Mouse (Mus musculus): ENCODE measurements around the gene Mylk. TPM values are rescaled to one million over a fixed set of nuclear protein-coding genes. Genes with fewer than 3 reads are reported as not detected.
A peak's percentile ranks its signal among the peaks of the same experiment; 100 is the strongest.

Mylk gene
- polyA plus RNA-seq, 1 experiment from 2014 or later = 98.0 TPM

DNA sequence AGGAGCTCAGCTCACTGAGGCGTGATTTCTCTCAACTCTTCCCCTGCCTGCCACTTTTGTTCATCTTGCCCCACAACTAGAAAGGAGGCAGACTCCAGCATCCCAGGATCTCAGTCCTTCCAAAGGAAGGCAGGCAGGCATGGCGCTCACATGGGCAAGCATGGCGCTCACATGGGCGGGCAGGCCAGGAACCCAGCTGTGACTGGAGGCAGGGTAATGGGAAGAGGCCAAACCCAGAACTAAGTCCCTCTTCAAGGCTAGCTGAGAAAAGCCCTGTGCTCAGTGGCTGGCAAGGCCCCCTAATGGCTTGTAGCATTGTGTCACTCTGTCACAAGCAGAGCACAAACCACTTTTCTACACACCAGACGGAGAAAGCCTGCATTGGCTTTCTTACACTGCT, 223.2 kb downstream of the Mylk start:
- ChIA-PET CTCF (interaction anchor here (0.8 to 2.9 kb wide), 12 partner anchors 8 to 301 kb away, joined by 3 to 19 read pairs (median 6); no protein-coding TSS in a partner anchor), POLR2A (no interaction called here)
- no peak for DNase-seq (ENCODE audit: low read depth, low spot score)
- H3K27me3 ChIP-seq = no peaks in the 10 kb centered on the region
- no peak for ATAC-seq
- in situ Hi-C loops (cut with MboI; ENCODE audit: low pct_unique_long_range_greater_than_20kb) = loop anchor here (5.0 kb wide), 2 partner anchors 61 to 301 kb away; no protein-coding TSS in a partner anchor
- TF ChIP-seq CTCF (IDR thresholded peaks at IDR 0.05) = peak; percentile 42

DNA sequence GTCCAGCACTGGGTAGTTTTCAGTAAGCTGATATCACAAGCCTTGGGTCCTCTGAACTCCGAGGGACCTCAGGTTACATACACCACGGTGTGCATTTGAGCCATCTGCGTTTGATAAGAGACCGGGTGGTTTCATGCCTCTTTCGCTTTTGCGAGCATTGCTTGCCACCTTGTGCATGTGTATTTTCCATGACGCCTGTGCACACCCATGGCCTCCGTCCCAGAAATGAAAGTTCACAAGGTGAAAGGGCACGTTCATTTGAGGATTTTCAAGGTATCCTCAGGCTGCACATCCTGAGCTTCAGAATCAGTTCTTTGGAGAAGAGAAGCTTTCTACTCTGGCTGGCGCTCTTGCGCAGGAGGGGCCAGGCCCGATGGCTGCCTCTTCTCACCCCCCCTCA, 227.5 kb downstream of the Mylk start:
- in situ Hi-C loops (cut with MboI; ENCODE audit: low pct_unique_long_range_greater_than_20kb) = no loop called here
- DNase-seq (ENCODE audit: low read depth, low spot score) = no peak
- ChIA-PET POLR2A (interaction anchor here (0.7 kb wide), 1 partner anchor 28 kb away, joined by 3 read pairs; no protein-coding TSS in a partner anchor), CTCF (no interaction called here)
- TF ChIP-seq CTCF (IDR thresholded peaks at IDR 0.05) = no peak
- ATAC-seq = no peak
- H3K27me3 ChIP-seq = no peaks in the 10 kb centered on the region

DNA sequence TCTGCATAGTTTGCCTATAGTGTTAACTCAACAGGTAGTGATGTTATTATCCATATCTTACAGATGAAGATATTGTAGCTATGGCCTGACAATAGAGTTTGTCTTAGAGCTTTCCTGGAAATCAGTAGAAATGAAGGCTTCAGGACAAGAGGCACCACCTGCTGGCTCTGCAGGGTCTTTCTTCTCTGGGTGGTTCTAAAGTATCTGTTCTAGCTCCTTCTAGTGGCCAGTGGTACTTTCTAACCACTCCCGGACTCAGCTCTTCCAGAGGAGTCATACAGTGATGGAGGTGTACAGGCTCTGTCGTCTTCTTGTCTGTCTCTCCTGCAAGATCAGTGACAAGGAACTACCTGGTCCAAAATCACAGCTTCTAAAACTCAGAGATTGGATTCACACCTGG, 230.5 kb downstream of the Mylk start:
- CTCF ChIA-PET = interaction anchor here (1.0 to 3.2 kb wide), 11 partner anchors 9 to 308 kb away, joined by 3 to 16 read pairs (median 4); no protein-coding TSS in a partner anchor
- ATAC-seq = no peak
- peak; percentile 73 for TF ChIP-seq CTCF (IDR thresholded peaks at IDR 0.05)
- in situ Hi-C loops (cut with MboI; ENCODE audit: low pct_unique_long_range_greater_than_20kb) = no loop called here
- no peaks in the 10 kb centered on the region for H3K27me3 ChIP-seq
- POLR2A ChIA-PET = interaction anchor here (0.6 kb wide), 1 partner anchor 32 kb away, joined by 3 read pairs; no protein-coding TSS in a partner anchor
- no peak for DNase-seq (ENCODE audit: low read depth, low spot score)

DNA sequence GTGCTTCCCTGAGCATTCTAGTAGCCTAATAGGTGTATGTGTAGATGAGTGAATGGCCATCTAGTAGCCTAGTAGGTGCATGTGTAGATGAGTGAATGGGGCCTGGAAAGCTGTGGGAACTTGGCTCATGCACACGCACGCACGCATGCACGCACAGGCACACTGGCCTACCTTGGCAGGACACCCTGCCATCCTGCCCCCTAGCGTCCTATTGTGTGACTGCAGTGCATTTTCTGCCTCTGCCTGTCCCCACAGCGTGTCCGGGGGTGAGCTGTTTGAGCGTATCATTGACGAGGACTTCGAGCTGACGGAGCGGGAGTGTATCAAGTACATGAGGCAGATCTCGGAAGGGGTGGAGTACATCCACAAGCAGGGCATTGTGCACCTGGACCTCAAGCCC, 231.6 kb downstream of the Mylk start:
- ATAC-seq = no peak
- H3K27me3 ChIP-seq = no peaks in the 10 kb centered on the region
- ChIA-PET CTCF (interaction anchor here (0.8 to 3.2 kb wide), 11 partner anchors 10 to 105 kb away, joined by 3 to 16 read pairs (median 4); no protein-coding TSS in a partner anchor), POLR2A (no interaction called here)
- in situ Hi-C loops (cut with MboI; ENCODE audit: low pct_unique_long_range_greater_than_20kb) = no loop called here
- DNase-seq (ENCODE audit: low read depth, low spot score) = no peak
- peak; percentile 64 for TF ChIP-seq CTCF (IDR thresholded peaks at IDR 0.05)

DNA sequence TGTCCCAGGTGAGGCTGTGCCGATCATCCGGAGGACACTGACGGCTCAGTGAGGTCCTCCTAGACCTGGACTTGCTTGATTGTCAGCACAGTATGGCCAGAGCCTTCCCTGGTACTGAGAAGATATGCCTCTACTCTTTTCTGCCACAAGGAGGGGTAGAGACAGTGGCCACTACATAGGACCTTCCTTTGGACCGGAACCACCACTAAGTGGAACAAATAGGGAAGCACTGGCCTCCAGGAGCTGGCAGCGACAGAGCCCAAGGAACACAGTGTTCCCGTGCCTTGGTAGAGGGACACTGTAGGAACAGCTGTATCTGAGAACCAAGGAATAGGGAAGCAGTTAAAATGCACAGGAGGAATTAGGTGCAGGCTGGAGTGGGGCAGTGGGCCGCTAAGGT, 233.0 kb downstream of the Mylk start:
- in situ Hi-C loops (cut with MboI; ENCODE audit: low pct_unique_long_range_greater_than_20kb) = no loop called here

DNA sequence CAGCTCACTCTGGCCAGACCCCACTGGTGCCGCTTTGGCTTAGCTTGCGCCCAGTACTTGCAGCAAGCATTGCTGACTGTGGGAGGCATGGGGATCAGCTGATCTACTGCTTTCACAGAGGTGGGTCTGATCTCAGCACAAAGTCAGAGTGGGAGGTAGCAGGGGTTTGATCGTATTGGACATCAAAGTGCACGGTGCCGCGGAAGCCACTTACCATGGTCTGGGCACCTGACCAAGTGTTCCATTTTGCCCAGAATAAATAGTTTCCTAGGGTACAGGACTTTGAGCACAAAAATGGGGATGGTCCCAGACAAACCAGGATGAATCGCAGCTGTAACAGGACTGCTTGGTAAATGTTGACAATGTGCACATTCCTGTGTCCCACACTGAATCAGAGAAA, 236.0 kb downstream of the Mylk start:
- DNase-seq (ENCODE audit: low read depth, low spot score) = no peak
- ChIA-PET POLR2A (no interaction called here), CTCF (interaction anchor here (1.0 kb wide), 1 partner anchor 13 kb away, joined by 3 read pairs; no protein-coding TSS in a partner anchor)
- no peak for TF ChIP-seq CTCF (IDR thresholded peaks at IDR 0.05)
- ATAC-seq = no peak
- in situ Hi-C loops (cut with MboI; ENCODE audit: low pct_unique_long_range_greater_than_20kb) = no loop called here
- no peaks in the 10 kb centered on the region for H3K27me3 ChIP-seq

More for the DNA sequence above, 233.0 kb downstream of the Mylk start:
- ChIA-PET POLR2A (no interaction called here), CTCF (interaction anchor here (1.1 to 3.2 kb wide), 2 partner anchors 15 to 27 kb away, joined by 3 to 10 read pairs; no protein-coding TSS in a partner anchor)
- H3K27me3 ChIP-seq = no peaks in the 10 kb centered on the region
- DNase-seq (ENCODE audit: low read depth, low spot score) (no peak), ATAC-seq (no peak)
- no peak for TF ChIP-seq CTCF (IDR thresholded peaks at IDR 0.05)

DNA sequence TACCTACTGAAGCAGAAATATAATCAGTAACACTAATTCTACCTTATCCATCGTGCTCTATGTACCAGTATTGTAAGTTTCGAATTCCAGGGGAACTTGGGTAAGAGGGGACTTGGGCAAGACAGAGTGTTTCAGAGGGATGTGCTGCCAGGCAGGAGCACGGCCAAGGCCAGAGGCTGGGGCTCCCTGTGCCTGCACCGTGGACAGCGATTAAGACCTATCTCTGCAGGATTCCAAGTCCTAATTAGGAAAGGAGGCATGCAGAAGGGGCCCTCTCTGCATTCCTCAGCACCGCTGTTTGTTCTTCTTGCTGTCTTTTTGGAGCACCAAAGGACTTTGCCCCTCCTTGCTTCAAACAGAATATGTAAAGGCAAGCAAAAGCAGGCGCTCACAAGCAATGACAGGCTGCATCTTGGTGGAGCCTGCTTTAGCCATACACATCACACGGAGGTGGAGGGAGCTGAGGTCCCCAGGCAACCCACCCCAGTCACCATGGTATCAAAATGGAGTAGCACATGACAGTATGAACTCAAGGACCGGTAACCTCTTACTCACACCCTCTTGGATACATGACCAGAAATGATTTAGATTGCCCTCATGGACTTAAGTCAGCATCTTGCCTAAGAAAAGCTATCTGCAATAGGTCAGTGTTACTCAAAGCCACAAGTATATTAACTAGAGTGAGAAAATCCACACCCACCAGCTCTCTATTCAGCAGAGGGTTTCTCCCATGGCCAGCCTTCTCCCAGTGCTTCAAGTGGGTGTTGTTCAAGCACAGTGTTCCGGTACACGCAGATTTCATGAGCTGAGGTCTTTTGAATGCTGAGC, 239.4 kb downstream of the Mylk start:
- no peak for DNase-seq (ENCODE audit: low read depth, low spot score)
- in situ Hi-C loops (cut with MboI; ENCODE audit: low pct_unique_long_range_greater_than_20kb) = no loop called here
- TF ChIP-seq CTCF (IDR thresholded peaks at IDR 0.05) = no peak
- ChIA-PET POLR2A (no interaction called here), CTCF (no interaction called here)
- H3K27me3 ChIP-seq = no peaks in the 10 kb centered on the region
- no peak for ATAC-seq

DNA sequence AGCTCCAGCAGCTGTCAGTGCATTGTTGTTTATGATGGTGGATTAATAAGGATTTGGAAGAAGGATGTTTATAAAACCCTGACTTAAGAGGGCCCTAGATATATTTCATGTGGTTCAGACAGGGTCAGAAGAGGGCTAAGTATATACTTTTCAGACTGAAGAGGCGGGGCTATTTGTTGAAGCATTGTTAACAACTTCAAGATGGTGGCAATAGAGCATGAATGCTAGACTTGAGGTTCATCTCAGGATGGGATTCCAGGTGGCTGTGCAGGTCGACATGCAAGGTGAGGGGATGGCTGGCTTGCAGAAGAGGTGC, 240.0 kb downstream of the Mylk start:
- TF ChIP-seq CTCF (IDR thresholded peaks at IDR 0.05) = no peak
- no peaks in the 10 kb centered on the region for H3K27me3 ChIP-seq
- in situ Hi-C loops (cut with MboI; ENCODE audit: low pct_unique_long_range_greater_than_20kb) = no loop called here
- DNase-seq (ENCODE audit: low read depth, low spot score) (no peak), ATAC-seq (no peak)
- ChIA-PET POLR2A (no interaction called here), CTCF (no interaction called here)

DNA sequence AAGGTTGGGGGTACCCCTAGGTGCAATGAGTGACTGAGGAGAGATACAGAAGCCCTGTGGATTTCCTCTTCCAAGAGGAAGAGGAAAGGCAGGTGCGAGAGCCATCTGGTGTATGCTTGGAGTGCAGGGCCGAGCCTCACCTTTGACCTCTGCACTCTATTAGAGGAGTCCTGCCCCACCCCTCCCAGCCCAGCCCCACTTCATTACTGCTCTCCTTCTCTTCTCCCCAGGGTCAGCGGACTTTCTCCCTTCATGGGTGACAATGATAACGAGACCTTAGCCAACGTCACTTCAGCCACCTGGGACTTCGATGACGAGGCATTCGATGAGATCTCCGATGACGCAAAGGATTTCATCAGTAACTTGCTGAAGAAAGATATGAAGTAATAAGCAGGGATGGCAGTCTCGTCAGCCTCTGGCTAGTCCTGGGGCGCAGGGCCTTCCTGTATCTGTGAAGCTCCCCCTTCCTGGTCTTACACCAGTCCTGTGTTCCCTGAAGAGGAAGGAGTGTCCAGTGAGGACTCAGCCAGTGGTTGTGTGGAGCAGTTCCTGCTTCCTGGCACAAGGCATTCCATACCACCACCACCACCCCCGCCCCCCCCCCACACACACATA, 241.3 kb downstream of the Mylk start:
- TF ChIP-seq CTCF (IDR thresholded peaks at IDR 0.05) = no peak
- ATAC-seq (no peak), DNase-seq (ENCODE audit: low read depth, low spot score) (no peak)
- H3K27me3 ChIP-seq = no peaks in the 10 kb centered on the region
- CTCF ChIA-PET = no interaction called here
- POLR2A ChIA-PET = no interaction called here
- in situ Hi-C loops (cut with MboI; ENCODE audit: low pct_unique_long_range_greater_than_20kb) = no loop called here

DNA sequence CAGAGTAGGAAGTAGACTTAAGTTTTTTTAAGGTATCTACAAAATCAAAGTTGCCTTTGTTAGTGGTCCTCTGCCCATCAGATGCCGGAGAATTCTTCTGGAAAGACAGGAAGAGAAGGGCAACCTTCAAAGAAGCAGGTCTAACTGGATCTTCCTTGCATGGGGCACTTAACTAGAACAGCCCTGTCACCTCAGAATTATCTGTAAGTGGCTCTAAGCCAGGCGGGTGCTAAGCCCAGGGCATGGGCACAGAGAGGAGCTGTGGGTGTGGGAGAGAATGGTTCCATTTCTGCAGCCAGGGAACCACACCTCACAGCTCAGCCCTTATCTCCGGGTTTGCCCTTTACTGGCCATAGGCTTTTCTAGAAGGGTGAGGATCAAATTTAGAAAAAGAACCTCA, 246.4 kb downstream of the Mylk start:
- H3K27me3 ChIP-seq = no peaks in the 10 kb centered on the region
- POLR2A ChIA-PET = no interaction called here
- no peak for TF ChIP-seq CTCF (IDR thresholded peaks at IDR 0.05)
- CTCF ChIA-PET = no interaction called here
- in situ Hi-C loops (cut with MboI; ENCODE audit: low pct_unique_long_range_greater_than_20kb) = no loop called here
- DNase-seq (ENCODE audit: low read depth, low spot score) (no peak), ATAC-seq (no peak)

DNA sequence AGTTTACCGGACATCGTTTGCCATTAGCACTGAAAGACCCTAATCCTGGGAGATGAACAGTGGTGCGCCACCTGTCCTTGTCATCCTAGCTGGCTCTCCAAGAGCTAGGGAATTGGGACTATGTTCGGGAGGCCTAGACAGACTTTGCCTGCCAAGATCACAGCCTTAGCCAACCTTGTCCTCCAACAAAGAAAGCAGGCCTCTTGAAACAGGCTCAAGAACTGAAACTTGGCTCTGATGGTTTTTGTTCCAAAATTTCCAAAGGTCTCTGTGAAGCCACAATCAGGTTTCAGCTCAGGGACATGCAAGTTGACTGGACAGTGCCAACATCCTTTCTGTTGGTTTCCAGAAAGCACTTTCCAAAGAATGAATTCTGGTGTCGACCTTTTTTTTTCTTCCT, 247.8 kb downstream of the Mylk start:
- no peak for DNase-seq (ENCODE audit: low read depth, low spot score)

More for the DNA sequence above, 247.8 kb downstream of the Mylk start:
- CTCF ChIA-PET = interaction anchor here (1.1 to 1.4 kb wide), 2 partner anchors 17 to 57 kb away, joined by 4 to 10 read pairs; no protein-coding TSS in a partner anchor
- ATAC-seq = no peak
- no peaks in the 10 kb centered on the region for H3K27me3 ChIP-seq
- in situ Hi-C loops (cut with MboI; ENCODE audit: low pct_unique_long_range_greater_than_20kb) = no loop called here
- TF ChIP-seq CTCF (IDR thresholded peaks at IDR 0.05) = no peak
- POLR2A ChIA-PET = no interaction called here
